Mouse (Mus musculus): ENCODE data around the gene Zbtb38. TPM values are rescaled to one million over a fixed set of nuclear protein-coding genes. Genes with fewer than 3 reads are reported as not detected.

Zbtb38 gene
- polyA plus RNA-seq, 1 experiment, result 15.0 TPM

DNA sequence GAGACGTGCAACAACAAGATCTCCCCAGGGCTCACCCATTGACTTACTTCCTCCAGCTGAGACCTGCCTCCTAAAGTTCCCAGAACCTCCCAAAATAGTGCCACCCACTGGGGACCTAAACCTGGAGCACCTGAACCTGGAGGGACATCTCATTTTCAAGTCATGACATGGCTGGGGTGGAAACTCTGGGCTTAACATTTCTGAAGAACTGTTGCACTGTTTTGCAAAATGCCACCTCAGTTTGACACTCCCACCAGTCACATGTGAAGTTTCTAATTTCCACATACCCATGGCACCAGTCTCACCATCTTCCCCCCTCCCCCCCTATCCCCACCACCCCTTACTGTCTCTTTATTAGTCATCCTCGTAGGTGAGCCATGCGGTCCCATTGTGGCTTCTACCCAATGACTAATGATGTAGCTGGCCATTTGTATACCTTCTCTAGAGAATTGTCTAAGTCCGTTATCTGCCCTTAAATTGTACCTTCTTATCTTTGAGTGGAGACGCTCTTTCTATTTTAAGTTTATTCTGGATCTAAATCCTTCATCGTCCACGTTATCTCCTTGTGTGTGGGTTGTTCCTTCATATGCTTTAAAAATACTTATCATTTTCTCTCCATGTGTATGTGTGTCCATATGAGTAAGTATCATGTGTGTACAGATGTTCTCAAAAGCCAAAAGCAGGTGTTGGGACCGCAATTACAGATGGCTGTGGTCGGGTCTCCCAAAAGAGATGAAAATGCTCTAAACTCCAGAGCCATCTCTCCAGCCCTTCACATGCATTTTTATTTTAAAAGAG lies 4.2 kb upstream of the Zbtb38 start:
- DNase-seq (ENCODE audit: low read depth), result no peak
- no peak for TF ChIP-seq POLR2A (IDR thresholded peaks at IDR 0.05; ENCODE audit: borderline replicate concordance, extremely low read depth, insufficient read depth, insufficient read length, poor library complexity, severe bottlenecking)
- no peak for TF ChIP-seq CTCF (IDR thresholded peaks at IDR 0.05; ENCODE audit: borderline replicate concordance, extremely low read depth, insufficient read depth, insufficient read length)

DNA sequence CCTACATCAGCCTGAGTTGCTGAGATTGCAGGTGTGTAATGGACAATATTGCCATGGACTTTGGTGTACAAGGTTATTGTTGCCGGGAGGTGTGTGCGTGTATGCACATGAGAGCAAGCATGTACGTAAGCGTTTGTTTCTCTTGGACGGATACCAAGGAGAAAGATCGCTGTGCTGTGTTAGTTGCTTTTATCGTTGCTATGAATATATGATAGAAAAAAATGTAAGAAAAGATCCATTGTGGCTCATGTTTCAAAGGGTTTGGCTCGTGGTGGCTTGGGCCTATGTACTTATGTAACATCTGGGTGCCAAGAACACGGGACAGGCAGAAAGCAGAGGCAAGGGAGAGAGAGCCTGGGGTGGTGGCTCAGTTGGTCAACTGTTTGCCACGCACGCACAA lies 3.1 kb upstream of the Zbtb38 start:
- TF ChIP-seq CTCF (IDR thresholded peaks at IDR 0.05; ENCODE audit: borderline replicate concordance, extremely low read depth, insufficient read depth, insufficient read length) (no peak), POLR2A (IDR thresholded peaks at IDR 0.05; ENCODE audit: borderline replicate concordance, extremely low read depth, insufficient read depth, insufficient read length, poor library complexity, severe bottlenecking) (no peak)
- DNase-seq (ENCODE audit: low read depth), result no peak

DNA sequence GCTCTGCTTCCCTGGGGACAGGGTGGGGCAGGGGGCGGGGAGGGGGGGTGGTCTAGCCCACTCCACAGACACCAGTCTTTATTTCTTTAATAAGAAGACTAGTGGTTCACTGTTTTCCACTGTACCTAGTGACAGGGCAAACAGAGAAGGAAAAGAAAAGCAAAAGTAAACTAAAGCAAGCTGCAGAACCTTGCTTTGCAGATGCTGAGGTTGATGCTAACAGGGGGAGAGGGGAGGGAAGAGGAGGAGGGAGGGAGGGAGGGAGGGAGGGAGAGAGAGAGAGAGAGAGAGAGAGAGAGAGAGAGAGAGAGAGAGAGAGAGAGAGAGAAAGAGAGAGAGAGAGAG lies 2.0 kb upstream of the Zbtb38 start:
- TF ChIP-seq CTCF (IDR thresholded peaks at IDR 0.05; ENCODE audit: borderline replicate concordance, extremely low read depth, insufficient read depth, insufficient read length) (no peak), POLR2A (IDR thresholded peaks at IDR 0.05; ENCODE audit: borderline replicate concordance, extremely low read depth, insufficient read depth, insufficient read length, poor library complexity, severe bottlenecking) (no peak)
- no peak for DNase-seq (ENCODE audit: low read depth)

- no peak for DNase-seq (ENCODE audit: low read depth)
- TF ChIP-seq CTCF (IDR thresholded peaks at IDR 0.05; ENCODE audit: borderline replicate concordance, extremely low read depth, insufficient read depth, insufficient read length) (no peak), POLR2A (IDR thresholded peaks at IDR 0.05; ENCODE audit: borderline replicate concordance, extremely low read depth, insufficient read depth, insufficient read length, poor library complexity, severe bottlenecking) (no peak)
These were observed 1.4 kb upstream of the Zbtb38 start for GRCm38 (mm10) chr9:96753921-96754624.

- no peak for TF ChIP-seq CTCF (IDR thresholded peaks at IDR 0.05; ENCODE audit: borderline replicate concordance, extremely low read depth, insufficient read depth, insufficient read length)
- no peak for TF ChIP-seq POLR2A (IDR thresholded peaks at IDR 0.05; ENCODE audit: borderline replicate concordance, extremely low read depth, insufficient read depth, insufficient read length, poor library complexity, severe bottlenecking)
These were observed 761 bp upstream of the Zbtb38 start for GRCm38 (mm10) chr9:96753392-96753791.

GRCm38 (mm10) chr9:96751821-96752602 lies 619 bp downstream of the Zbtb38 start:
- TF ChIP-seq POLR2A (IDR thresholded peaks at IDR 0.05; ENCODE audit: borderline replicate concordance, extremely low read depth, insufficient read depth, insufficient read length, poor library complexity, severe bottlenecking), result no peak
- TF ChIP-seq CTCF (IDR thresholded peaks at IDR 0.05; ENCODE audit: borderline replicate concordance, extremely low read depth, insufficient read depth, insufficient read length), result no peak
- no peak for DNase-seq (ENCODE audit: low read depth)

More at GRCm38 (mm10) chr9:96753392-96753791, 761 bp upstream of the Zbtb38 start:
- no peak for DNase-seq (ENCODE audit: low read depth)

DNA sequence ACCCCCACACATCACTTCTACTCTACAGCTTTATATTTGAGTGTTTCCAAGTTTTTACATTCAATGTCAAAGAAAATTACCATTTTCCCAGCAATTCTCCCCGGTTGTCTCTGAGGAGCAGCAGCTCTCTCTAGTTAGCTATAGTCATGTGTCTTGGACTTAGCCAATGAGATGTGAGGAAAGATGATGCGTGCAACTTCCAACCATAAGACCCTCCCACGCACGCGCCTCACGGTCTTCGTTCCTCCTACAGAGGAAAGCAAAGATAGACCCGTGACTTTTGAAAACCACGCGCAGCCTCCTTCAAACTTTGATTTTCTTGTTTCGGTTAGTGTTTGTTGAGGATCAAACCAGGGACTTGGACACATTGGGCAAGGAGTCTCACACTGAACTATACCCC lies 2.0 kb downstream of the Zbtb38 start:
- DNase-seq (ENCODE audit: low read depth), result no peak
- no peak for TF ChIP-seq POLR2A (IDR thresholded peaks at IDR 0.05; ENCODE audit: borderline replicate concordance, extremely low read depth, insufficient read depth, insufficient read length, poor library complexity, severe bottlenecking)
- TF ChIP-seq CTCF (IDR thresholded peaks at IDR 0.05; ENCODE audit: borderline replicate concordance, extremely low read depth, insufficient read depth, insufficient read length), result no peak

- DNase-seq (ENCODE audit: low read depth), result no peak
- no peak for TF ChIP-seq POLR2A (IDR thresholded peaks at IDR 0.05; ENCODE audit: borderline replicate concordance, extremely low read depth, insufficient read depth, insufficient read length, poor library complexity, severe bottlenecking)
- no peak for TF ChIP-seq CTCF (IDR thresholded peaks at IDR 0.05; ENCODE audit: borderline replicate concordance, extremely low read depth, insufficient read depth, insufficient read length)
These were observed 6.1 kb downstream of the Zbtb38 start for GRCm38 (mm10) chr9:96746527-96746926.

GRCm38 (mm10) chr9:96744909-96745308 lies 7.7 kb downstream of the Zbtb38 start:
- DNase-seq (ENCODE audit: low read depth), result no peak
- TF ChIP-seq CTCF (IDR thresholded peaks at IDR 0.05; ENCODE audit: borderline replicate concordance, extremely low read depth, insufficient read depth, insufficient read length) (no peak), POLR2A (IDR thresholded peaks at IDR 0.05; ENCODE audit: borderline replicate concordance, extremely low read depth, insufficient read depth, insufficient read length, poor library complexity, severe bottlenecking) (no peak)

DNA sequence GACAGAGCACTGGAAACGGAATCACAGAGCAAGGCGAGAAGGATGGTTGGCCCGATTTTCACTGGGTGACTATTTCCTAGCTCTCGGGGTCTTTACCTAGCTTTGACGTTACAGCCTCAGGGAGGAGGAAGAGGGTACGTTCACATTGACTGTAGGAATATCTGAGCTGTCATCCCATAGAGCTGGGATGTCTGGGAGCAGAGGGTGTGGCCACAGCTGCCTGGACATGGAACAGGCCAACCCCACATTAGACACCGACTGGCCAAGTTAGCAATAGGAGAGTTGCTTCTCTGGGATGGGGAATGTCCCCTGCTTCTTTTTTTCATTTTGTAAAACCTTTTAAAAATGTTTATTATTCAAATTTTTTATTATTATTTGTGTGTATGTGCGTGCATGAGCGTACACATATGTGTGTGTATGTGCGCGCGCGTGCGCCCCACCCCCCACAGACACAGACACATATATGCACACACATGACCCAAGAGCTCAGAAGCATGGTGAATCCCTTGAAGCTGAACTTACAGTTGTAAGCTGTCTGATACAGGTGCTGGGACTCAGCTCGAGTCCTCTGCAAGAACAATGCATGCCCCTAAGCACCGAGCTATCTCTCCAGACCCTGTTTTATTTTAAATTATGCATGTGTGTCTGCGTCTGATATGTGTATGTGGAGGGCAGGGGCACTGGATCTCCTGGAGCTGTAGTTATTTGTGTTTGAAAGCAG lies 11.1 kb downstream of the Zbtb38 start:
- DNase-seq (ENCODE audit: low read depth), result no peak
- TF ChIP-seq CTCF (IDR thresholded peaks at IDR 0.05; ENCODE audit: borderline replicate concordance, extremely low read depth, insufficient read depth, insufficient read length) (no peak), POLR2A (IDR thresholded peaks at IDR 0.05; ENCODE audit: borderline replicate concordance, extremely low read depth, insufficient read depth, insufficient read length, poor library complexity, severe bottlenecking) (no peak)

Data from brain, embryonic 14.5 days (tissue).